Mouse (Mus musculus) large intestine, adult 2 months (tissue): ENCODE results near the gene Osbpl10. TPM values are rescaled to one million over a fixed set of nuclear protein-coding genes. Genes with fewer than 3 reads are reported as not detected.
A peak's percentile ranks its signal among the peaks of the same experiment; 100 is the strongest.

Source experiments
- DNase-seq: peaks from one replicate; pipeline ENCODE4 v3.0.0-alpha.2; 2012; ENCODE audit warnings: low read depth, low spot score
- WGBS: fragments of 180-500 bp; shearing (Covaris S2); methylation state at CpG from one replicate; pipeline ENCODE4 v1.1.7; 2018; 5-methylcytosine and 5-hydroxymethylcytosine counted together
- polyA plus RNA-seq: library from polyadenylated mRNA; depleted of rRNA; stranded (reverse); fragments of >200 nt; gene quantifications from 2 replicates; pipeline ENCODE4 v1.2.3, GENCODE M21; 2012

Osbpl10 gene
- polyA plus RNA-seq, 1 experiment = 13.2 TPM

DNA sequence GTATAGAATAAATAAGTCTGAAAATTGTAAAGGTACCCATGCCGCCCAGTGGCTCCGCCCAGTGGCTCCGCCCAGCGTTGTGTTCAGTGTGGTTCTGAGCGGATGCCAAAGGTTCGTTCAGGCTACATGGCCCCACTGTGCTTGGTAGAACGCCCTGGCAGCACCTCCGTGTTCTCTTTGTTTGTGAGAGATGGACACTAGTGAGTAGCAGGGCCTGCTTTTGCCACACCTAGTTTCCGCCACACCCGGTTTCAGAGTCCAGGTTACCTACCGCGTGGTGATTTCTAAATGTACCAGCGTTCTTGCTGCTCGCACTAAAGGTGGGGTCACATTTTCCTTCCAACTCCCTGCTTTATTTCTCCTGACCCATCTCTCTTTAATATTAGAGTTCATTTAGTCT, 75.4 kb downstream of the Osbpl10 start:
- WGBS = 45% methylated on average over 14 of the region's 14 CpGs
- peak; percentile 91 for DNase-seq

DNA sequence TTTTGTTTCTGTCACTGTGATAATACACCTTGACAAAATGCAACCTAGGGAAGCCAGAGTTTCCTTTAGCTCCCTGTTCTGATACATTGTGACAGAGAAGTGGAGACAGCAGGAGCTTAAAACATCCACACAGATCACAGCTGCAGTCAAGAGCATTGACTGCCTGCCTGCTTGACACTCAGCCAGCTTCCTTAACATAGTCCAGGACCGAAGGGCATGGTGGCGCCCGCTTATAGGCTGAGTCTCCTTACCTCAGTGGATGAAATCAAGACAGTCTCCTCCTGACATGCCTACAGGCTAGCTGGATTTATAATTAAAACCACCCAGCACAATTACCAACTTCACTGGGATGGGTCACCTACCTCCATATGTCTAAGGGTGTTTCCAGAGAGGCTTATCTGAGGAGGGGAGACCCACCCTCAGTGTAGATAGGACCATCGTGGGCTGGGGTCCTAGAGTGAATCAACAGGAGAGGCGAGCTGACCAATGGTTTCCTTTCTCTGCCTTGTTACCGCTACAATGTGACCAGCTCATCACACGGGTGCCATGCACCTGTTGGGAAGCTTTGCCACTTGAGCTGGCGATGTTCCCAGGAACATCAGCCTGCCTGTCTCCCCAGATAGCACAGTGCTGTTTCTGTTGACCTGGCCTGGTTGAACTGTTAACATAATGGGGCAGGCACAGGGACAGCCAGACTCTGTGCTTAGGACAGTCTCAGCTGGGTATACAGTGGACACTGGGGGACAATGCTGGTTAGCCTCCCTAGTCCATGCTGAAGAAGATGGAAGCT, 76.9 kb downstream of the Osbpl10 start:
- 31% methylated on average over 8 of the region's 8 CpGs for WGBS
- DNase-seq = no peak

GRCm38 (mm10) chr9:115058806-115059205, 80.4 kb downstream of the Osbpl10 start:
- WGBS = 34% methylated on average over 5 of the region's 5 CpGs
- DNase-seq = no peak

DNA sequence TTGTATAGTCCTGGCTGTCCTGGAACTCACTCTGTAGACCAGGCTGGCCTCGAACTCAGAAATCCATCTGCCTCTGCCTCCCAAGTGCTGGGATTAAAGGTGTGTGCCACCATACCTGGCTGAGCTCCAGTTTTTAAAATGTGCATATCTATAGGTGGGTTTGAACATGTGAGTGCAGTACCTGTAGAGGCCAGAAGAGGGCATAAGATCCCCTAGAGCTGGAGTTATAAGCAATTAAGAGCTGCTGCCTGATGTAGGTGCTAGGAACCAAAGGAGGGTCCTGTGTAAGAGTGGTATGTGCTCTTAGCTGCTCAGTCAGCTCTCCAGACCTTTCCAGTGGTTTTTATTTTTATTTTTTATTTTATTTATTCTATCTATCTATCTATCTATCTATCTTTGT, 86.5 kb downstream of the Osbpl10 start:
- no peak for DNase-seq
- 92% methylated on average over 1 of the region's 1 CpGs for WGBS

GRCm38 (mm10) chr9:115067071-115067470, 88.7 kb downstream of the Osbpl10 start:
- no peak for DNase-seq
- 79% methylated on average over 8 of the region's 9 CpGs for WGBS

DNA sequence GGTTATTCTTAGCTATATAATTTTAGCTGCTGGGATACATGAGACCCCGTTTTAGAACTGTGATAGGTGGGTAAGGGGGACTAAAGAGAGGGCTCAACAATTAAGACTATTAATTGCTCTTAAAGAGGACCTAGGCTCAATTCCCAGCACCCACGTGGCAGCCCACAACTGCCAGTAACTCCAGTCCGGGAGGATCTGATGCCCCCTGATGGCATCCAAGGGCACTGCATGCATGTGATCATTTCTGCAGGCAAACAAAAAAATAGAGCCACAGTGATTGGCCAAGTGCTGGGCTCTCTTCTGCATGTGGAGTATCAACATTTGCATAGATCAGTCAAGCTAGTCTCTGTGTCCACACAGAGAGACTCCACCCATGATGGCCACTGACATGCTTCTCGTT, 96.8 kb downstream of the Osbpl10 start:
- DNase-seq = no peak
- 92% methylated on average over 4 of the region's 4 CpGs for WGBS

- WGBS = 54% methylated on average over 17 of the region's 17 CpGs
- peak; percentile 31 for DNase-seq
These were observed 110.1 kb downstream of the Osbpl10 start for GRCm38 (mm10) chr9:115088295-115088993.

DNA sequence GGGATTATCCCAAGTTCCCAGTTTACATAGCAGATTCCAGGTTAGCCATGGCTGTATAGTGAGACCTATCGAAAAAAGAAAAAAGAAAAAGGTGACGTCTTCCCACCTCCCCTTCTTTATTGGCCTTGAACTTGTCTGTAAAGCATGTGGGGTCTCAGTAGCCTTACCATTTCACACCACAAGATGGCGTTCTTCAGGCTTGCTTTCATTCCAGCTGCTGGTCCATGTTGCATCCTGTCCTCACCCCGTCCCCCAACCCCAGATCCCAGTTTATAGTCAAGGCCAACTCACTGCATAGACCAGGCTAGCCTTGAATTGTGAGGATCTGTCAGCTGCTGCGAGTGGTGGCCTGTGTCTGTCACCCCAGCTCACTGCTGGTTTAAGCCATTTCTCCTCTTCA, 111.3 kb downstream of the Osbpl10 start:
- 87% methylated on average over 5 of the region's 5 CpGs for WGBS
- DNase-seq = no peak

- 75% methylated on average over 10 of the region's 10 CpGs for WGBS
- DNase-seq = no peak
These were observed 118.1 kb downstream of the Osbpl10 start for GRCm38 (mm10) chr9:115096481-115096880.

- 88% methylated on average over 4 of the region's 4 CpGs for WGBS
- DNase-seq = no peak
These were observed 119.0 kb downstream of the Osbpl10 start for GRCm38 (mm10) chr9:115097340-115097739.

GRCm38 (mm10) chr9:115100181-115100915, 122.0 kb downstream of the Osbpl10 start:
- WGBS = 93% methylated on average over 15 of the region's 15 CpGs
- DNase-seq = no peak

- DNase-seq = no peak
- 86% methylated on average over 7 of the region's 7 CpGs for WGBS
These were observed 129.1 kb downstream of the Osbpl10 start for GRCm38 (mm10) chr9:115107430-115107829.

- 66% methylated on average over 3 of the region's 3 CpGs for WGBS
- DNase-seq = no peak
These were observed 132.3 kb downstream of the Osbpl10 start for GRCm38 (mm10) chr9:115110655-115111054.

DNA sequence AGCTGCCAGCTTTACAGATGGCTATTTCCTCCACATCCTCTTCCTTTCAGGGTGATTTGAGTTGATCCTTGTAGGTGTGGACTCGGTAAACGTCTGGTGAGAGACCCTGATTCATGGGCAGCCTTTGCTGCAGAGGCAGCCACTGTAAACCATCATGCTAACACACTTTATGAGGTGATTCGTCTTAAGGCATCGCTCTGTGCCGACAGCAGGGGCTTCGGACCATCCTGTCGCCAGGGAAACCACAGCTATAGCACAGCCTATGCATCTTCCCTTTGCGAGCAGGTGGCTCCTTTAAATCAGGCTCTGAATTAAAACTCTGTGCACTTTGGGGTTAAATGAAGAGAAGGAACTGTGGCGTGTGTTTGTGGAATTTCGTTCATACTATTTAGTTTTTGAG, 138.9 kb downstream of the Osbpl10 start:
- WGBS = 70% methylated on average over 10 of the region's 10 CpGs
- no peak for DNase-seq

- peak; percentile 16 for DNase-seq
- WGBS = 34% methylated on average over 5 of the region's 5 CpGs
These were observed 141.9 kb downstream of the Osbpl10 start for GRCm38 (mm10) chr9:115120276-115120675.

DNA sequence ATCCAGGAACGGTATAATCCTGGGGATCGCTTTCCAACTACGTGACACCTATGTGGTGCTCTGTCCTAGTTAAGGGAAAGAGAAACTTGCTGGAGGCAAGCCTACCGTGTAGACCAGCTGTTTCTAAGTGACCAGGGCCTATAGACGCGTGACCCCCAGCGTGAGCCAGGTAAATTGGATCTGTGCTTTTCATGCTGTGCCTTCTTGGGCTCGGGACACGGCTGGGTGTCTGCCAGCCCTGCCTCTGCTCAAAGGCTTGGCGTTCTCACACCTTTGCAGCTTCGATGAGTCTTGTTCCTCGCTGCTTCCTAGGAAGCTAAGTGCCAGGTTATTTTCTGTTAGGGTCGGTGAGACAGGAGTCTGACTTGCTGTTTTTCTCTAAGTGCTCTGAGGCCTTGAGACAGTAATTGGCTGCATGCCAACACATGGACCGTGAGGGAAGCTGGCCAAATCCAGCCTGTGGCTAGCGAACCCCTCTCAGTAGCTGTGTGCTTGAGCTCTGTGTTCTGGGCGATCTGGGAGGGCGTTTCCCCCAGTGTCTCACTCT, 142.4 kb downstream of the Osbpl10 start:
- WGBS = 31% methylated on average over 17 of the region's 17 CpGs
- DNase-seq = peak; percentile 6

- no peak for DNase-seq
- WGBS = 88% methylated on average over 10 of the region's 10 CpGs
These were observed 149.0 kb downstream of the Osbpl10 start for GRCm38 (mm10) chr9:115127342-115127741.

- 64% methylated on average over 2 of the region's 2 CpGs for WGBS
- DNase-seq = no peak
These were observed 155.6 kb downstream of the Osbpl10 start for GRCm38 (mm10) chr9:115133926-115134325.

- 42% methylated on average over 4 of the region's 4 CpGs for WGBS
- no peak for DNase-seq
These were observed 156.4 kb downstream of the Osbpl10 start for GRCm38 (mm10) chr9:115134736-115135135.

DNA sequence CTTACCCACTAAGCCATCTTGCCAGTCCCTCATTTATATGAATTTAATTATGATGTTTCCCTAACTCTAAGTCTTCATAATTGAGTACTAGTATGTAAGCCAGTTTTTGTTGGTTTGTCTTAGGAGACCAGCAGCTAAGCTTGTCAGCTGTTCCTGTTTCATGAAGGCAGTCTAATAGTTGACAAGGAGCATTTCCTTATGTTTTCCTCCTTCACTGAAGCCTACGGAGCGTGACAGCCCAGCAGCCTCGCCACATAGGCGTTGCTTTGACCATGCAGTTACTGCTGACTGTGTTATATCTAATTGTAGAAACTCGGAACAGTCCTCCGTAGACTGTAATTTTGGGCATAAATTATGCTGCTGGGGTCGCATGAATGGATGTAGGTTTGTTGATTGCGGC, 157.0 kb downstream of the Osbpl10 start:
- 80% methylated on average over 8 of the region's 8 CpGs for WGBS
- no peak for DNase-seq
